Mouse (Mus musculus) heart, embryonic 16.5 days (tissue): ENCODE data around the gene Creb3l1. TPM values are rescaled to one million over a fixed set of nuclear protein-coding genes. Genes with fewer than 3 reads are reported as not detected.

Experiments
- ATAC-seq: fragments of 200-750 bp; cut with Nextera tagmentation; replicated peaks from 2 replicates; pipeline ENCODE4 v1.8.0; 2017; ENCODE audit warnings: moderate number of reproducible peaks; ENCODE audit not compliant: insufficient read depth, low FRiP score; ENCODE audit errors: extremely low read depth
- H3K27ac ChIP-seq: fragments of 300-500 bp; sonication (generic); 2 replicates; pipeline ENCODE4 v1.5.1; 2014; ENCODE audit warnings: mild to moderate bottlenecking, low read length, control low read depth, moderate library complexity
- H3K27me3 ChIP-seq: fragments of 300-500 bp; sonication (generic); 2 replicates; pipeline ENCODE4 v1.6.1; 2014; ENCODE audit warnings: low read length, mixed read lengths; ENCODE audit not compliant: control insufficient read depth, insufficient read depth
- H3K36me3 ChIP-seq: fragments of 300-500 bp; sonication (generic); 2 replicates; pipeline ENCODE4 v1.6.1; 2014; ENCODE audit not compliant: control insufficient read depth, insufficient read depth
- H3K4me1 ChIP-seq: fragments of 300-500 bp; sonication (generic); 2 replicates; pipeline ENCODE4 v1.6.1; 2014; ENCODE audit warnings: low read length, mixed read lengths; ENCODE audit not compliant: control insufficient read depth, insufficient read depth
- H3K4me2 ChIP-seq: fragments of 300-500 bp; sonication (generic); 2 replicates; pipeline ENCODE4 v1.6.1; 2014; ENCODE audit warnings: low read depth, mild to moderate bottlenecking, control low read depth, low read length
- H3K4me3 ChIP-seq: fragments of 300-500 bp; sonication (generic); 2 replicates; pipeline ENCODE4 v1.5.1; 2014; ENCODE audit warnings: mild to moderate bottlenecking, control low read depth, low read length
- H3K9ac ChIP-seq: fragments of 300-500 bp; sonication (generic); 2 replicates; pipeline ENCODE4 v1.6.1; 2014; ENCODE audit warnings: low read length, control low read depth
- H3K9me3 ChIP-seq: fragments of 300-500 bp; sonication (generic); replicated peaks from 2 replicates; pipeline ENCODE4 v1.6.1; 2016; ENCODE audit warnings: low read length; ENCODE audit not compliant: control insufficient read depth
- WGBS: fragments of 180-500 bp; shearing (Covaris S2); extraction: QIAGEN DNeasy Blood & Tissue Kit; methylation state at CpG from one replicate; pipeline ENCODE4 v1.1.7; 2014; 5-methylcytosine and 5-hydroxymethylcytosine counted together
- polyA plus RNA-seq: library from polyadenylated mRNA; unstranded; fragments of >200 nt; fragmentation: Nextera tagmentation; extraction: Ambion mirVana; gene quantifications from 2 replicates; pipeline ENCODE4 v1.2.1, GENCODE M21; 2015

The Creb3l1 gene
- polyA plus RNA-seq, 1 experiment from 2014 or later = 8.4 TPM

- no peak overlapping the region for H3K4me2 ChIP-seq
- H3K4me1 ChIP-seq = peaks cover 76% of the 10 kb centered on the region
- no peaks in the 10 kb centered on the region for H3K36me3 ChIP-seq
- 0 out of 2 replicates have a peak overlapping the region, but pooled peaks have one; percentile 44 for H3K27ac ChIP-seq
- no peak for ATAC-seq
- peak overlapping the region; percentile 23; the same call in 1 of the 2 replicates for H3K9ac ChIP-seq
- WGBS = 42% methylated on average over 10 of the region's 10 CpGs
- no peak overlapping the region for H3K4me3 ChIP-seq
- H3K9me3 ChIP-seq = no peaks in the 10 kb centered on the region
- no peaks in the 10 kb centered on the region for H3K27me3 ChIP-seq
Measured at GRCm38 (mm10) chr2:91958701-91959457, 65.4 kb downstream of the Creb3l1 start.

GRCm38 (mm10) chr2:91958049-91958448 is 66.3 kb downstream of the Creb3l1 start:
- Histone ChIP-seq H3K27me3 (no peaks in the 10 kb centered on the region), H3K4me2 (no peak overlapping the region), H3K36me3 (no peaks in the 10 kb centered on the region), H3K9me3 (no peaks in the 10 kb centered on the region), H3K4me3 (no peak overlapping the region), H3K27ac (peak overlapping the region; percentile 81), H3K4me1 (peaks cover 83% of the 10 kb centered on the region), H3K9ac (peak overlapping the region; percentile 38; the same call in 1 of the 2 replicates)
- 69% methylated on average over 8 of the region's 8 CpGs for WGBS
- no peak for ATAC-seq

GRCm38 (mm10) chr2:91957096-91957495 is 67.2 kb downstream of the Creb3l1 start:
- Histone ChIP-seq H3K4me1 (peaks cover 76% of the 10 kb centered on the region), H3K9ac (peak overlapping the region; percentile 43; the same call in 1 of the 2 replicates), H3K4me2 (peak overlapping the region; percentile 40), H3K36me3 (no peaks in the 10 kb centered on the region), H3K9me3 (no peaks in the 10 kb centered on the region), H3K27me3 (no peaks in the 10 kb centered on the region), H3K4me3 (0 out of 2 replicates have a peak overlapping the region, but pooled peaks have one; percentile 4), H3K27ac (peak overlapping the region; percentile 81)
- WGBS = 10% methylated on average over 4 of the region's 4 CpGs
- peak; percentile 81 for ATAC-seq

- Histone ChIP-seq H3K27ac (no peak overlapping the region; the same call in 1 of the 2 replicates), H3K4me3 (no peak overlapping the region), H3K9ac (peak overlapping the region; percentile 20)
Measured at GRCm38 (mm10) chr2:91955875-91956274, 68.4 kb downstream of the Creb3l1 start.

GRCm38 (mm10) chr2:91955121-91955591 is 69.1 kb downstream of the Creb3l1 start:
- no peak for ATAC-seq
- H3K4me2 ChIP-seq = no peak overlapping the region
- no peak overlapping the region for H3K4me3 ChIP-seq
- H3K36me3 ChIP-seq = no peaks in the 10 kb centered on the region
- H3K4me1 ChIP-seq = peaks cover 73% of the 10 kb centered on the region
- no peak overlapping the region for H3K9ac ChIP-seq
- no peaks in the 10 kb centered on the region for H3K9me3 ChIP-seq
- H3K27ac ChIP-seq = peak overlapping the region; percentile 55; the same call in 1 of the 2 replicates
- WGBS = 71% methylated on average over 4 of the region's 4 CpGs
- H3K27me3 ChIP-seq = no peaks in the 10 kb centered on the region

More at GRCm38 (mm10) chr2:91955875-91956274, 68.4 kb downstream of the Creb3l1 start:
- no peaks in the 10 kb centered on the region for H3K27me3 ChIP-seq
- 82% methylated on average over 6 of the region's 6 CpGs for WGBS
- no peak for ATAC-seq
- H3K36me3 ChIP-seq = no peaks in the 10 kb centered on the region
- H3K9me3 ChIP-seq = no peaks in the 10 kb centered on the region
- H3K4me1 ChIP-seq = peaks cover 71% of the 10 kb centered on the region
- H3K4me2 ChIP-seq = no peak overlapping the region

GRCm38 (mm10) chr2:91953825-91954224 is 70.5 kb downstream of the Creb3l1 start:
- H3K36me3 ChIP-seq = no peaks in the 10 kb centered on the region
- H3K9ac ChIP-seq = peak overlapping the region; percentile 30
- peak overlapping the region; percentile 87 for H3K27ac ChIP-seq
- no peaks in the 10 kb centered on the region for H3K27me3 ChIP-seq
- WGBS = 9% methylated on average over 5 of the region's 5 CpGs
- no peaks in the 10 kb centered on the region for H3K9me3 ChIP-seq
- peak overlapping the region; percentile 7 for H3K4me2 ChIP-seq
- peak; percentile 29 for ATAC-seq
- H3K4me1 ChIP-seq = peaks cover 74% of the 10 kb centered on the region
- H3K4me3 ChIP-seq = no peak overlapping the region

- 14% methylated on average over 15 of the region's 15 CpGs for WGBS
- peak; percentile 83 for ATAC-seq
- H3K4me3 ChIP-seq = peak overlapping the region; percentile 56
Measured at GRCm38 (mm10) chr2:91950275-91951085, 73.8 kb downstream of the Creb3l1 start.

GRCm38 (mm10) chr2:91949411-91950274 is 74.7 kb downstream of the Creb3l1 start:
- Histone ChIP-seq H3K27me3 (no peaks in the 10 kb centered on the region), H3K9me3 (no peaks in the 10 kb centered on the region), H3K27ac (peak overlapping the region; percentile 99), H3K4me3 (peak overlapping the region; percentile 56), H3K9ac (peak overlapping the region; percentile 84), H3K4me2 (peak overlapping the region; percentile 81), H3K4me1 (peaks cover 70% of the 10 kb centered on the region), H3K36me3 (peaks cover 4% of the 10 kb centered on the region)
- ATAC-seq = peak; percentile 67
- 40% methylated on average over 17 of the region's 17 CpGs for WGBS

More at GRCm38 (mm10) chr2:91950275-91951085, 73.8 kb downstream of the Creb3l1 start:
- no peaks in the 10 kb centered on the region; the same call in 1 of the 2 replicates for H3K36me3 ChIP-seq
- peak overlapping the region; percentile 84 for H3K9ac ChIP-seq
- H3K27ac ChIP-seq = peak overlapping the region; percentile 99
- peak overlapping the region; percentile 81 for H3K4me2 ChIP-seq
- H3K9me3 ChIP-seq = no peaks in the 10 kb centered on the region
- peaks cover 72% of the 10 kb centered on the region for H3K4me1 ChIP-seq
- H3K27me3 ChIP-seq = no peaks in the 10 kb centered on the region
